Mouse (Mus musculus) liver, embryonic 14.5 days (tissue): ENCODE measurements at regions not wholly inside any gene's neighbourhood (a gene's known extent, or its start where the extent isn't known, plus 50 kb on each side); places are given as distances from the start of the nearest gene placed in this dataset.

Source experiments
- ATAC-seq: fragments of 200-750 bp; cut with Nextera tagmentation; 2 replicates; pipeline ENCODE4 v1.8.0; 2017; ENCODE audit warnings: moderate number of reproducible peaks, mild to moderate bottlenecking, moderate library complexity; ENCODE audit not compliant: insufficient read depth
- DNase-seq, 3 experiments: peaks; one replicate each; pipeline ENCODE4 v3.0.0-alpha.2; 2012 to 2013; ENCODE audit warnings: low read depth in 3 of 3, low spot score in 3 of 3
- H3K27ac ChIP-seq: fragments of 300-500 bp; sonication (generic); 2 replicates; pipeline ENCODE4 v1.5.1; 2014; ENCODE audit warnings: moderate library complexity, mild to moderate bottlenecking, control low read depth, inconsistent platforms
- H3K27me3 ChIP-seq: fragments of 300-500 bp; sonication (generic); 2 replicates; pipeline ENCODE4 v1.6.1; 2014; ENCODE audit warnings: mild to moderate bottlenecking, low read length, moderate library complexity; ENCODE audit not compliant: control insufficient read depth, insufficient read depth
- H3K36me3 ChIP-seq: fragments of 300-500 bp; sonication (generic); replicated peaks from 2 replicates; pipeline ENCODE4 v1.6.1; 2014; ENCODE audit warnings: low read depth; ENCODE audit not compliant: control insufficient read depth, insufficient read depth
- H3K4me1 ChIP-seq, 2 experiments: fragments of 200-500 bp in 1 of 2; fragments of 300-500 bp in 1 of 2; sonication (generic) in 1 of 2; replicated peaks; 2 replicates each; pipeline ENCODE4 v1.6.1; 2012 to 2014; ENCODE audit warnings: antibody characterized with exemption in 1 of 2, inconsistent platforms in 1 of 2, low read length in 1 of 2; ENCODE audit not compliant: control insufficient read depth in 2 of 2, insufficient read depth in 2 of 2
- H3K4me2 ChIP-seq: fragments of 300-500 bp; sonication (generic); 2 replicates; pipeline ENCODE4 v1.6.1; 2014; ENCODE audit warnings: low read depth, mild to moderate bottlenecking, control low read depth, moderate library complexity
- H3K4me3 ChIP-seq, 2 experiments: fragments of 200-500 bp in 1 of 2; fragments of 300-500 bp in 1 of 2; sonication (generic) in 1 of 2; 2 replicates each; pipeline ENCODE4 v1.5.1; 2012 to 2014; ENCODE audit warnings: low read depth in 2 of 2, low read length in 2 of 2, mild to moderate bottlenecking in 2 of 2, control low read depth in 1 of 2, inconsistent platforms in 1 of 2, moderate library complexity in 1 of 2; ENCODE audit not compliant: insufficient read depth in 1 of 2
- H3K9ac ChIP-seq: fragments of 300-500 bp; sonication (generic); replicated peaks from 2 replicates; pipeline ENCODE4 v1.6.1; 2014; ENCODE audit warnings: mild to moderate bottlenecking, control low read depth, moderate library complexity
- H3K9me3 ChIP-seq: fragments of 300-500 bp; sonication (generic); 2 replicates; pipeline ENCODE4 v1.6.1; 2016; ENCODE audit warnings: low read length, mixed read lengths; ENCODE audit not compliant: control insufficient read depth
- CTCF ChIP-seq: IDR thresholded peaks from 2 replicates; pipeline ENCODE4 v1.5.1; 2016; ENCODE audit warnings: antibody characterized with exemption, low read depth, control low read depth
- EP300 ChIP-seq: IDR thresholded peaks from 2 replicates; pipeline ENCODE4 v1.6.1; 2016; ENCODE audit warnings: antibody characterized with exemption, low read depth
- WGBS: fragments of 180-500 bp; shearing (Covaris S2); extraction: QIAGEN DNeasy Blood & Tissue Kit; methylation state at CpG from one replicate; pipeline ENCODE4 v1.1.7; 2014; ENCODE audit not compliant: insufficient replicate concordance; 5-methylcytosine and 5-hydroxymethylcytosine counted together

DNA sequence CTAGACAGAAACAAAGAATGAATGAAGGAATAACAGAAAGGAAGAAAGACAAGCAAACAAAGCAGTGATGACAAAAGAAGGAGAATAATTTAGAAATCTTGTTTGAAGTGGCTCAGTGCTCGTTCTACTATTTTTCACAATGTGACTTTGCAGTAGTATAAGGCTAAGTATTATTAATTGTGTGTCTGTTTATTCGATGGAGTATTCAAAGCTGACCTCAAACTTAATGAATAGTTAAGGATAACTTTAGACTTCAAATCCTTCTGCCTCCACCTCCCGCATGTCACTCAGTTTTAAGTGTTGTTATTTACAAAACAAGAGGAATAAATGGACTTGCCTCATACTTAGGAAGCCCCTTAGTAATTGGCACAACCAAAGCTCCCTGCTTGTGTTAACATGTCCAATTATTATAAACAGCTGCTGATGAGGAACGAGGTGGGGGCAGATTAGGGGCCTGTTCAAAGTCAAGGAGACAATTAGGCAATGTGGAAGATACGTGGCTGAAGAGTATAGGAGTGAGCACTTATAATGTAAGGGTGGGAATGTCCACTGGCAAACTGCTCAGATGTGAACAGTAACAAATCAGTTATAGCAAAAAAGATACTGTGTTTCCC is 572.0 kb upstream of the Fam92a start:
- Histone ChIP-seq H3K4me1 (no peaks in the 10 kb centered on the region), H3K9ac (no peak overlapping the region), H3K9me3 (no peaks in the 10 kb centered on the region), H3K4me2 (no peak overlapping the region), H3K36me3 (no peaks in the 10 kb centered on the region), H3K27ac (no peak overlapping the region), H3K27me3 (no peaks in the 10 kb centered on the region), H3K4me3 (no peak overlapping the region)
- no peak for TF ChIP-seq CTCF
- no peak for TF ChIP-seq EP300
- DNase-seq (no peak), ATAC-seq (no peak)
- WGBS = 45% methylated on average over 5 of the region's 5 CpGs

- H3K4me3 ChIP-seq = no peak overlapping the region
- H3K9me3 ChIP-seq = no peaks in the 10 kb centered on the region
- no peaks in the 10 kb centered on the region for H3K4me1 ChIP-seq
- H3K27me3 ChIP-seq = no peaks in the 10 kb centered on the region
- ATAC-seq (no peak), DNase-seq (no peak)
- no peak overlapping the region for H3K27ac ChIP-seq
- H3K4me2 ChIP-seq = no peak overlapping the region
- 48% methylated on average over 3 of the region's 3 CpGs for WGBS
- no peaks in the 10 kb centered on the region for H3K36me3 ChIP-seq
- no peak overlapping the region for H3K9ac ChIP-seq
- TF ChIP-seq EP300 (no peak), CTCF (no peak)
These were observed 564.6 kb upstream of the Fam92a start for GRCm38 (mm10) chr4:12736411-12736810.

- DNase-seq = no peak
- ATAC-seq = peak; percentile 62; the same call in 1 of the 2 replicates
- H3K9me3 ChIP-seq = no peaks in the 10 kb centered on the region
- TF ChIP-seq CTCF = no peak
- peak; percentile 42; the same call in 1 of the 2 replicates for TF ChIP-seq EP300
- H3K4me3 ChIP-seq = no peak overlapping the region
- no peak overlapping the region for H3K27ac ChIP-seq
- no peak overlapping the region for H3K9ac ChIP-seq
- H3K27me3 ChIP-seq = no peaks in the 10 kb centered on the region
- no peak overlapping the region for H3K4me2 ChIP-seq
- WGBS = 26% methylated on average over 1 of the region's 1 CpGs
- no peaks in the 10 kb centered on the region for H3K36me3 ChIP-seq
- no peaks in the 10 kb centered on the region for H3K4me1 ChIP-seq
These were observed 528.4 kb upstream of the Fam92a start for GRCm38 (mm10) chr4:12700189-12700588.

GRCm38 (mm10) chr4:12677814-12678213 is 506.0 kb upstream of the Fam92a start:
- no peaks in the 10 kb centered on the region for H3K27me3 ChIP-seq
- no peak overlapping the region for H3K9ac ChIP-seq
- no peak overlapping the region for H3K4me3 ChIP-seq
- ATAC-seq (no peak), DNase-seq (no peak)
- H3K4me1 ChIP-seq = no peaks in the 10 kb centered on the region
- WGBS = 65% methylated on average over 3 of the region's 3 CpGs
- H3K27ac ChIP-seq = no peak overlapping the region
- no peaks in the 10 kb centered on the region for H3K9me3 ChIP-seq
- H3K4me2 ChIP-seq = no peak overlapping the region
- H3K36me3 ChIP-seq = no peaks in the 10 kb centered on the region
- TF ChIP-seq EP300 (no peak), CTCF (no peak)

DNA sequence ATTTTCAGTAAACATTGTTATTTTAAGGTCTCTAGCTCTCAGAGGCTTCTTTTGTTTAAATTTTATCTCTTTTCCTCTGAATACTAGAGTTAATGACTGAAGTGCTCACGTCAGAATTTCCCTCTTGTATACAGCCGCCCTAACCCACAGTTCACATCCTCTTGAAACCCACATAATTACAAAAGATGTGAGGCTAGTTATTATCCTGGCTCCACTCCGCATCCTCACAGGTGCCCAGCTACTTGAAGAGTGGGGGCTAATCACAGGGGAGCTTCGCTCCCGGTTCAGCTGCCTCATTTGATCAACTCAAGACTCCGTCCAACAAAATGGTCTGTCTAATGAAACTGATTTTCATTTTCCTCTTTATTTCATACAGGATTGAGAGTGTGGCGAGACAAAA is 499.6 kb upstream of the Fam92a start:
- no peak for ATAC-seq
- H3K36me3 ChIP-seq = no peaks in the 10 kb centered on the region
- H3K27ac ChIP-seq = no peak overlapping the region
- H3K27me3 ChIP-seq = no peaks in the 10 kb centered on the region
- H3K4me1 ChIP-seq = no peaks in the 10 kb centered on the region
- no peak for DNase-seq
- H3K4me3 ChIP-seq = no peak overlapping the region
- no peak overlapping the region for H3K9ac ChIP-seq
- no peaks in the 10 kb centered on the region for H3K9me3 ChIP-seq
- whole genome bisulfite sequencing = 53% methylated on average over 7 of the region's 7 CpGs
- no peak overlapping the region for H3K4me2 ChIP-seq
- no peak for TF ChIP-seq CTCF
- TF ChIP-seq EP300 = no peak
